Mouse (Mus musculus) heart, postnatal 0 days (tissue): ENCODE results near the gene Fam187b. TPM values are rescaled to one million over a fixed set of nuclear protein-coding genes. Genes with fewer than 3 reads are reported as not detected.

Experiments
- ATAC-seq: fragments of 200-750 bp; cut with Nextera tagmentation; 2 replicates; pipeline ENCODE4 v1.8.0; 2017; ENCODE audit warnings: low read depth, moderate number of reproducible peaks, moderate library complexity; ENCODE audit not compliant: insufficient read depth
- DNase-seq: peaks from one replicate; pipeline ENCODE4 v3.0.0-alpha.2; 2016; ENCODE audit warnings: low spot score
- H3K27ac ChIP-seq: fragments of 300-500 bp; sonication (generic); 2 replicates; pipeline ENCODE4 v1.5.1; 2014; ENCODE audit warnings: low read depth, mild to moderate bottlenecking
- H3K27me3 ChIP-seq: fragments of 300-500 bp; sonication (generic); 2 replicates; pipeline ENCODE4 v1.6.1; 2014; ENCODE audit warnings: low read length, mixed read lengths; ENCODE audit not compliant: control insufficient read depth, insufficient read depth
- H3K36me3 ChIP-seq: fragments of 300-500 bp; sonication (generic); replicated peaks from 2 replicates; pipeline ENCODE4 v1.6.1; 2014; ENCODE audit warnings: low read length, mixed read lengths; ENCODE audit not compliant: control insufficient read depth, insufficient read depth
- H3K4me1 ChIP-seq: fragments of 300-500 bp; sonication (generic); 2 replicates; pipeline ENCODE4 v1.6.1; 2014; ENCODE audit warnings: antibody characterized with exemption; ENCODE audit not compliant: control insufficient read depth, insufficient read depth
- H3K4me2 ChIP-seq: fragments of 300-500 bp; sonication (generic); 2 replicates; pipeline ENCODE4 v1.6.1; 2014; ENCODE audit warnings: low read depth, mild to moderate bottlenecking, low read length, moderate library complexity
- H3K4me3 ChIP-seq: fragments of 300-500 bp; sonication (generic); 2 replicates; pipeline ENCODE4 v1.5.1; 2014; ENCODE audit warnings: low read depth, low read length
- H3K9ac ChIP-seq: fragments of 300-500 bp; sonication (generic); replicated peaks from 2 replicates; pipeline ENCODE4 v1.6.1; 2014; ENCODE audit warnings: low read depth, low read length, mixed read lengths
- H3K9me3 ChIP-seq: fragments of 300-500 bp; sonication (generic); replicated peaks from 2 replicates; pipeline ENCODE4 v1.6.1; 2016; ENCODE audit warnings: low read length; ENCODE audit not compliant: control insufficient read depth
- CTCF ChIP-seq: IDR thresholded peaks from 2 replicates; pipeline ENCODE4 v1.5.1; 2016; ENCODE audit warnings: antibody characterized with exemption, control low read depth, low read depth
- EP300 ChIP-seq: IDR thresholded peaks from 2 replicates; pipeline ENCODE4 v1.6.1; 2016; ENCODE audit warnings: antibody characterized with exemption, low read depth
- WGBS: fragments of 180-500 bp; shearing (Covaris S2); extraction: QIAGEN DNeasy Blood & Tissue Kit; methylation state at CpG from one replicate; pipeline ENCODE4 v1.1.7; 2014; 5-methylcytosine and 5-hydroxymethylcytosine counted together
- polyA plus RNA-seq: library from polyadenylated mRNA; unstranded; fragments of >200 nt; fragmentation: Nextera tagmentation; extraction: Ambion mirVana; gene quantifications from 2 replicates; pipeline ENCODE4 v1.2.1, GENCODE M21; 2015
- total RNA-seq: library from RNA; depleted of rRNA; stranded (reverse); fragments of >200 nt; gene quantifications from 2 replicates; pipeline ENCODE4 v1.2.3, GENCODE M21; 2014; ENCODE audit warnings: low replicate concordance

Gene Fam187b
- total and polyA plus RNA-seq, 2 experiments from 2014 or later = 0.18 TPM; not detected in 1

DNA sequence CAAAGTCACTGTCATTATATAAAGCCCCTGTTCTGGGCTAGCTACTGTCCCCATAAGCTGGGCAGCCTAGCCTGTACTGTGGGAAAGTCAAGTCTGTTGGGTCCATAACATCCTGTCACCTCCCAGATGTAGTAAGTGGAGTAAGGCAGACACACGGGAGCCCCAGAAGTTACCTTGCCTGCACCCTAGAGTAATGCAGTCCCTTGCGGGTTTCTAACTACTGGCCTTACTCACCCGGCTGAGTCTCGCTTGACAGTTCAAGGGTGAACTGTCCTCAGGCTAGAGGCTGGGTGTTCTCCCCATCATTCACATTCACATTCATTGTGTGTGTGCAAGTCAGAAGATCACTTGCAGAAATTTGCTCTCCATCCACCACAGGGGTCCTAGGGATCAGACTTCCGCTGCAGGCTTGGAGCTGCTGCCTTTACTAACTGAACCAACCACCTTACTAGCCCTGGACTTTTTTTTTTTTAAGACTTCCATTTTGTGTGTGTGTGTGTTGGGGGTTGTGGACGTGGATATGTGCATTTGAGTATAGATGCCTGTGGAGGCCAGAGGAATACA is 13.7 kb upstream of the Fam187b start:
- ATAC-seq (no peak), DNase-seq (no peak)
- no peak overlapping the region for H3K9ac ChIP-seq
- H3K4me2 ChIP-seq = no peak overlapping the region
- no peak overlapping the region for H3K4me3 ChIP-seq
- H3K36me3 ChIP-seq = peaks cover 12% of the 10 kb centered on the region
- H3K27me3 ChIP-seq = no peaks in the 10 kb centered on the region
- peaks cover 34% of the 10 kb centered on the region for H3K4me1 ChIP-seq
- WGBS = 78% methylated on average over 6 of the region's 6 CpGs
- H3K9me3 ChIP-seq = no peaks in the 10 kb centered on the region
- TF ChIP-seq EP300 (no peak), CTCF (no peak)
- H3K27ac ChIP-seq = no peak overlapping the region

DNA sequence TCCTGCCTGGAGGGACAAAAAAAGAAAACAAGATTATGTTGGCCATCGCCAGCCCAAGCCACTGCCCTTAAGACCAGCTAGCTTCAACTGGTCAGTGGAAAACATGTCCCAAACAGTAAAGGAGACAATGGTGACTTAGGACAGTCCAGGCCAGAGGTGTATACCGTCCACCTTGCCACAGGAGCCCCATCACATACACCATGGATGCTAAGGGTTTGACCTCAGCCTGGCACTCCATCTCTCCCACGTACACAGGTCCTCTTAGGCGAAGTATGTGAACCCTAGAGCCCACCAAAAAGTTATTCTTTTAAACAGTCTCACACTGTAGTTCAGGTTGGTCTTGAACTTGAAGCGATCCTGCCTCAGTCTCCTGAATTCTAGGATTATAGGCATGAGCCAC is 10.7 kb upstream of the Fam187b start:
- Histone ChIP-seq H3K9ac (no peak overlapping the region), H3K4me1 (peaks cover 27% of the 10 kb centered on the region), H3K27ac (no peak overlapping the region), H3K4me3 (no peak overlapping the region), H3K27me3 (no peaks in the 10 kb centered on the region), H3K4me2 (no peak overlapping the region), H3K36me3 (peaks cover 6% of the 10 kb centered on the region; the same call in 1 of the 2 replicates), H3K9me3 (no peaks in the 10 kb centered on the region)
- 88% methylated on average over 5 of the region's 5 CpGs for WGBS
- no peak for ATAC-seq
- DNase-seq = no peak
- no peak for TF ChIP-seq EP300
- TF ChIP-seq CTCF = no peak

GRCm38 (mm10) chr7:30964366-30964765 is 9.2 kb upstream of the Fam187b start:
- no peak overlapping the region for H3K4me3 ChIP-seq
- H3K4me2 ChIP-seq = no peak overlapping the region
- H3K27ac ChIP-seq = no peak overlapping the region
- no peak for DNase-seq
- no peaks in the 10 kb centered on the region for H3K9me3 ChIP-seq
- 83% methylated on average over 7 of the region's 7 CpGs for WGBS
- no peak for TF ChIP-seq EP300
- no peak for TF ChIP-seq CTCF
- H3K27me3 ChIP-seq = no peaks in the 10 kb centered on the region
- ATAC-seq = no peak
- H3K4me1 ChIP-seq = peaks cover 19% of the 10 kb centered on the region
- no peak overlapping the region for H3K9ac ChIP-seq
- no peaks in the 10 kb centered on the region for H3K36me3 ChIP-seq

- no peaks in the 10 kb centered on the region for H3K36me3 ChIP-seq
- H3K9ac ChIP-seq = no peak overlapping the region
- no peaks in the 10 kb centered on the region for H3K27me3 ChIP-seq
- peaks cover 19% of the 10 kb centered on the region for H3K4me1 ChIP-seq
- WGBS = 91% methylated on average over 14 of the region's 14 CpGs
- DNase-seq = no peak
- no peak overlapping the region for H3K4me2 ChIP-seq
- no peaks in the 10 kb centered on the region for H3K9me3 ChIP-seq
- no peak for ATAC-seq
- H3K4me3 ChIP-seq = no peak overlapping the region
- no peak overlapping the region for H3K27ac ChIP-seq
- no peak for TF ChIP-seq EP300
- no peak for TF ChIP-seq CTCF
Measured at GRCm38 (mm10) chr7:30965677-30966076, 7.9 kb upstream of the Fam187b start.

DNA sequence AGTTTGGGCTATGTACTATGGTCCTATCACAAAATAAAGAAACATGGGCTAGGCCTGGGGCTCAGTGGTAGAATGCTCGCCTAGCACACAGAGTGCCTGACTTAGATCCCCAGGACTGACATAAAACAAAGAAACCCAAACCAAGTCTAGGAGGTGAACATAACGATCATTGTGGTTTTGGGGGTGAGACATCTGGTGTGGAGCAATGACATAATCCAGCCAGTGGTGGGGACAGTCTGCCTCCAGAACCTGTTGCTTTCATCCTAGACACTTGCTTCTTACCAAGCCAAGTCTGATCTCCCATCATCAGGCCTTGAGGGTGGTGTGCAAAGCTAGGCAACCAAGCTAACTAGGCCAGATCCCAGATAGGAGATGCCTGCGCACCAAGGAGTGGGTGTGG is 6.9 kb upstream of the Fam187b start:
- peaks cover 14% of the 10 kb centered on the region for H3K4me1 ChIP-seq
- WGBS = 83% methylated on average over 3 of the region's 3 CpGs
- H3K27me3 ChIP-seq = no peaks in the 10 kb centered on the region
- H3K9me3 ChIP-seq = no peaks in the 10 kb centered on the region
- ATAC-seq (no peak), DNase-seq (no peak)
- TF ChIP-seq EP300 (no peak), CTCF (no peak)
- H3K9ac ChIP-seq = no peak overlapping the region
- no peak overlapping the region for H3K27ac ChIP-seq
- no peaks in the 10 kb centered on the region for H3K36me3 ChIP-seq
- H3K4me3 ChIP-seq = no peak overlapping the region
- no peak overlapping the region for H3K4me2 ChIP-seq

DNA sequence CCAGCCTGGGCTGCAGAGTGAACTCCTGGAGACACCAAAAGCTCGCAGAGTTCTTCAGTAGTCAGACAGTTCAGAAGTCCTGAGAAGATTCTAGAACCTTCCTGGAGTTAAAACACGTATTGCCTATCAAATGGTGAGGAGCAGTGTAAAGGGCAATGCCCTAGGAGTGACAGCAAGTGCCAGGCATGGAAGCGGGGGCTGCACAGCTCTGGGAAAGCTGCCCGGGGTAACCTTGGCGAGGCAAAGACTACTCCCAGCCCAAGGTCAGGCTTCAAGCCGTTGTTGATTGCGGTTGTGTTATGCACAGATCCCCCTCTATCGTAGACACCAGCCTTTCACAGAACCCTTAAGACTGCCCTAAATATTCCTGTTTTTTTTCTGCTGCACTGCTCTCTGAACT is 5.0 kb upstream of the Fam187b start:
- H3K4me1 ChIP-seq = peaks cover 8% of the 10 kb centered on the region
- ATAC-seq = no peak
- H3K27ac ChIP-seq = no peak overlapping the region
- no peak overlapping the region for H3K9ac ChIP-seq
- 77% methylated on average over 8 of the region's 8 CpGs for WGBS
- no peak for DNase-seq
- no peak overlapping the region for H3K4me2 ChIP-seq
- H3K27me3 ChIP-seq = peaks cover 14% of the 10 kb centered on the region
- TF ChIP-seq EP300 (no peak), CTCF (no peak)
- no peaks in the 10 kb centered on the region for H3K36me3 ChIP-seq
- no peak overlapping the region for H3K4me3 ChIP-seq
- H3K9me3 ChIP-seq = no peaks in the 10 kb centered on the region
